Mouse (Mus musculus): ENCODE measurements around the gene Faap100.

The Faap100 gene

GRCm38 (mm10) chr11:120351250-120352092, 27.1 kb downstream of the Faap100 start:
- DNase-seq (ENCODE audit: low spot score in 2 of 2): peak; percentile 2 to 6

GRCm38 (mm10) chr11:120350711-120351110, 27.9 kb downstream of the Faap100 start:
- peak; percentile 4 to 11 for DNase-seq (ENCODE audit: low spot score in 2 of 2)

- DNase-seq (ENCODE audit: low spot score in 2 of 2): peak; percentile 47 to 55
Measured at GRCm38 (mm10) chr11:120349986-120350702, 28.4 kb downstream of the Faap100 start.

- peak; percentile 29 to 35 for DNase-seq (ENCODE audit: low spot score in 2 of 2)
Measured at GRCm38 (mm10) chr11:120349371-120349985, 29.1 kb downstream of the Faap100 start.

GRCm38 (mm10) chr11:120348684-120349370, 29.7 kb downstream of the Faap100 start:
- DNase-seq (ENCODE audit: low spot score in 2 of 2): peak; percentile 42 to 44

- peak; percentile 70 for DNase-seq (ENCODE audit: low spot score in 2 of 2)
Measured at GRCm38 (mm10) chr11:120347791-120348683, 30.5 kb downstream of the Faap100 start, which contains the start of gene Actg1. Gene Actg1, minus strand, starts transcription at chr11:120348542.

GRCm38 (mm10) chr11:120347301-120347700, 31.3 kb downstream of the Faap100 start:
- DNase-seq (ENCODE audit: low spot score in 2 of 2): peak; percentile 5 to 6

- DNase-seq (ENCODE audit: low spot score in 2 of 2): peak in 1 of 2 experiments; percentile 4
Measured at GRCm38 (mm10) chr11:120346383-120347034, 32.1 kb downstream of the Faap100 start.

- DNase-seq (ENCODE audit: low spot score in 2 of 2): peak in 1 of 2 experiments; percentile 5
Measured at GRCm38 (mm10) chr11:120345067-120345681, 33.4 kb downstream of the Faap100 start.

- DNase-seq (ENCODE audit: low spot score in 2 of 2): no peak
Measured at GRCm38 (mm10) chr11:120344310-120344920, 34.1 kb downstream of the Faap100 start.

- no peak for DNase-seq (ENCODE audit: low spot score in 2 of 2)
Measured at GRCm38 (mm10) chr11:120343519-120344309, 34.9 kb downstream of the Faap100 start.

GRCm38 (mm10) chr11:120342656-120343160, 35.9 kb downstream of the Faap100 start:
- no peak for DNase-seq (ENCODE audit: low spot score in 2 of 2)

- no peak for DNase-seq (ENCODE audit: low spot score in 2 of 2)
Measured at GRCm38 (mm10) chr11:120341661-120342060, 36.9 kb downstream of the Faap100 start.

GRCm38 (mm10) chr11:120339978-120340513, 38.5 kb downstream of the Faap100 start:
- no peak for DNase-seq (ENCODE audit: low spot score in 2 of 2)

- no peak for DNase-seq (ENCODE audit: low spot score in 2 of 2)
Measured at GRCm38 (mm10) chr11:120338786-120339185, 39.8 kb downstream of the Faap100 start.

GRCm38 (mm10) chr11:120337447-120337846, 41.1 kb downstream of the Faap100 start:
- no peak for DNase-seq (ENCODE audit: low spot score in 2 of 2)

- DNase-seq (ENCODE audit: low spot score in 2 of 2): no peak
Measured at GRCm38 (mm10) chr11:120335431-120336021, 43.0 kb downstream of the Faap100 start.

Data from frontal cortex, postnatal 25 days (tissue).